Mouse (Mus musculus) spleen, postnatal 4 days (tissue): ENCODE data around the gene Cyb5rl.
A peak's percentile ranks its signal among the peaks of the same experiment; 100 is the strongest.

Source experiments
- DNase-seq, 2 experiments: peaks; one replicate each; pipeline ENCODE4 v3.0.0; 2022; ENCODE audit warnings: low spot score in 2 of 2

Gene Cyb5rl

GRCm38 (mm10) chr4:107066252-107067124, at the start of gene Cyb5rl, which contains the start of gene Mrpl37:
Gene Cyb5rl, plus strand, starts transcription at chr4:107066988.
Gene Mrpl37, minus strand, starts transcription at chr4:107066868.
- peak; percentile 96 to 97 for DNase-seq

GRCm38 (mm10) chr4:107017257-107017656, 49.5 kb upstream of the Cyb5rl start:
- no peak for DNase-seq

GRCm38 (mm10) chr4:107018521-107018920, 48.3 kb upstream of the Cyb5rl start:
- DNase-seq: no peak

GRCm38 (mm10) chr4:107019027-107019426, 47.8 kb upstream of the Cyb5rl start:
- no peak for DNase-seq

GRCm38 (mm10) chr4:107020287-107021000, 46.3 kb upstream of the Cyb5rl start:
- DNase-seq: no peak

GRCm38 (mm10) chr4:107021464-107021863, 45.3 kb upstream of the Cyb5rl start:
- DNase-seq: no peak

GRCm38 (mm10) chr4:107024899-107025298, 41.9 kb upstream of the Cyb5rl start:
- DNase-seq: no peak

- no peak for DNase-seq
Measured at GRCm38 (mm10) chr4:107025369-107025768, 41.4 kb upstream of the Cyb5rl start.

GRCm38 (mm10) chr4:107026451-107026850, 40.3 kb upstream of the Cyb5rl start:
- no peak for DNase-seq

GRCm38 (mm10) chr4:107035689-107036088, 31.1 kb upstream of the Cyb5rl start:
- DNase-seq: no peak

GRCm38 (mm10) chr4:107036985-107037384, 29.8 kb upstream of the Cyb5rl start:
- no peak for DNase-seq

- DNase-seq: no peak
Measured at GRCm38 (mm10) chr4:107038303-107038702, 28.5 kb upstream of the Cyb5rl start.

- DNase-seq: no peak
Measured at GRCm38 (mm10) chr4:107039270-107039669, 27.5 kb upstream of the Cyb5rl start.

- DNase-seq: no peak
Measured at GRCm38 (mm10) chr4:107042304-107042703, 24.5 kb upstream of the Cyb5rl start.

- no peak for DNase-seq
Measured at GRCm38 (mm10) chr4:107045188-107045587, 21.6 kb upstream of the Cyb5rl start.

GRCm38 (mm10) chr4:107047806-107048205, 19.0 kb upstream of the Cyb5rl start:
- no peak for DNase-seq

- no peak for DNase-seq
Measured at GRCm38 (mm10) chr4:107048568-107049162, 18.1 kb upstream of the Cyb5rl start.

- DNase-seq: no peak
Measured at GRCm38 (mm10) chr4:107051889-107052288, 14.9 kb upstream of the Cyb5rl start.

- no peak for DNase-seq
Measured at GRCm38 (mm10) chr4:107052962-107053553, 13.7 kb upstream of the Cyb5rl start.

GRCm38 (mm10) chr4:107056088-107056487, 10.7 kb upstream of the Cyb5rl start:
- DNase-seq: no peak

- DNase-seq: no peak
Measured at GRCm38 (mm10) chr4:107058346-107058745, 8.4 kb upstream of the Cyb5rl start.

GRCm38 (mm10) chr4:107058781-107059180, 8.0 kb upstream of the Cyb5rl start:
- no peak for DNase-seq
